Mouse (Mus musculus) stomach, postnatal 0 days (tissue): ENCODE results near the gene Hacd1.

ENCODE experiments used
- CTCF ChIP-seq: IDR thresholded peaks from 2 replicates; pipeline ENCODE4 v1.5.1; 2016; ENCODE audit warnings: antibody characterized with exemption, low read depth, mild to moderate bottlenecking, moderate library complexity
- EP300 ChIP-seq: optimal IDR thresholded peaks from 2 replicates; pipeline ENCODE3; 2016; ENCODE audit warnings: antibody characterized with exemption

DNA sequence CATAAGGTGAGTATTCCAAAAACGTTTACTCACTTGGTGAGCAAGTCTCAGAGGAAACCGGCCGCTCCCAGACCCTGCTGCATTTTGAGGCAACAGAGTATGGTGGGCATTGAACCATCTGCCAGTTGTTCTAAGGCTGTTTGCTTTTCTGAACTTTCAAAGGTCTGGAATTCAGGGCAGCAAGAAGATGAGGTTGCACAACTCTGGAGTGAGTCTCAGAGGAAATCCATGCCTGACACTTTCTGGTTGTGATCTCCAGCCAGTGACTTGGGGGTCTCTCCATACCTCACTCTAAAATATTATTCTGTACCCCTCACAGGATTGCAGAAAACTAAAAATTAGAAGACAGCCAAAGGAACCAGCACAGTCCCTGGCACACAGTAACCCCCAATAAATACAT is 1.8 kb downstream of the Hacd1 start:
- TF ChIP-seq CTCF, result no peak
- no peak for TF ChIP-seq EP300
